Comparison of ENCODE assay signal across 6 mouse cellular contexts in the genomic region with DNA sequence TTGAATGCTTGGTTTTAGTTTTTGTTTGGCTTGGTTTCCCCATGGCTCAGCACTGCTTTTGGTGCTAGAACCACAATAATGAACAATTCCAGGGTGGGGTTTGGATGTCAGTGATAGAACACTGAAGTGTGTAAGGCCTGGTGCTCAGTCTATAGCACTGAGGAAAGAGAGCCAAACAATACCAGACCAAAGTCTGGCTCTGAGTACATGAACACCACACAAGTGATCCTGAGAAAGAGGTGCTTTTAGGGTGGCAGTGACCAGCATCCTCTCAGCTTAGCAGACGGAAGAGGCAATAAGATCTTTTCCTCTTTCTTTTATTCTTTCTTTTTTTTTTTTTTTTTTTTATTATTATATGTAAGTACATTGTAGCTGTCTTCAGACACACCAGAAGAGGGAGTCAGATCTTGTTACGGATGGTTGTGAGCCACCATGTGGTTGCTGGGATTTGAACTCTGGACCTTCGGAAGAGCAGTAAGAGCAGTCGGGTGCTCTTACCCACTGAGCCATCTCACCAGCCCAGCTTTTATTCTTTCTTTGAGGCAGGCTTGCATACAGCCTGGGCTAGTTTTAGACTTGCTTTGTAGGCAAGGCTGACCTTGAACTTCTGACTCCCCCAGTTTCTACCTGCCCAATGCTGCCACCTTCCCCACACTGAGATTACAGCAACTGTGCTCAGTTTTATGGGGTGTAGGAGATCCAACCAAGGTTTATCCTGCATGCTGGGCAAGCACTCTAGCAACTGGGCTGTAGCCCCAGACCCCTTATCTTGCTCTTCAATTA. TPM values are rescaled to one million over a fixed set of nuclear protein-coding genes. Genes with fewer than 3 reads are reported as not detected.
DNase-seq lines count a peak whose midpoint lies in the region; ATAC-seq and TF ChIP-seq lines count a peak whose summit lies in the region.
"Not testable (repeated sequence)": the region's sequence is repeated elsewhere in the genome, so short reads cannot be mapped to it uniquely, and the experiment has no call there.

No protein-coding gene starts in this region.

- H3K4me2 ChIP-seq in liver, embryonic 12.5 days; liver, embryonic 15.5 days: not testable (repeated sequence)

- peak; percentile 40 for DNase-seq in ES-E14 (ENCODE audit: low read depth, low spot score)
- peak; percentile 86 for DNase-seq in R1 (ENCODE audit: low read depth, low spot score)
- DNase-seq in ZHBTc4 (ENCODE audit: low read depth, low spot score): peak; percentile 73

- H3K27ac ChIP-seq in ES-Bruce4 (ENCODE audit: insufficient read depth, low read length): 0 out of 2 replicates have a peak overlapping the region, but pooled peaks have one; percentile 13
- H3K27ac ChIP-seq in ES-E14 (ENCODE audit: insufficient read depth, low read depth, low read length, poor library complexity, severe bottlenecking): not testable (repeated sequence)
- 0 out of 2 replicates have a peak overlapping the region, but pooled peaks have one; percentile 20 for H3K27ac ChIP-seq in liver, embryonic 12.5 days
- 0 out of 2 replicates have a peak overlapping the region, but pooled peaks have one; percentile 21 for H3K27ac ChIP-seq in liver, embryonic 15.5 days (replicated peaks)

- H3K9ac ChIP-seq in ES-Bruce4 (ENCODE audit: low read depth, poor library complexity, severe bottlenecking); ES-E14 (ENCODE audit: insufficient read depth, low read depth, low read length, poor library complexity, severe bottlenecking); liver, embryonic 12.5 days; liver, embryonic 15.5 days: not testable (repeated sequence)

- H3K4me3 ChIP-seq in ES-Bruce4 (ENCODE audit: low read depth, low read length); ES-E14 (ENCODE audit: insufficient read depth in 1 of 2, low read depth in 1 of 2, low read length in 2 of 2, poor library complexity in 1 of 2, severe bottlenecking in 1 of 2); liver, embryonic 12.5 days; liver, embryonic 15.5 days (replicated peaks): not testable (repeated sequence)

- not testable (repeated sequence) for H3K36me3 ChIP-seq in ES-Bruce4 (ENCODE audit: control insufficient read depth, insufficient read depth, low read length, poor library complexity, severe bottlenecking); ES-E14 (ENCODE audit: control insufficient read depth, insufficient read depth, low read length, poor library complexity, severe bottlenecking); liver, embryonic 12.5 days; liver, embryonic 15.5 days (replicated peaks)

- not testable (repeated sequence) for H3K4me1 ChIP-seq in ES-Bruce4 (ENCODE audit: control insufficient read depth, insufficient read depth, low read length); ES-E14 (ENCODE audit: control insufficient read depth in 2 of 2, insufficient read depth in 2 of 2, low read length in 2 of 2, poor library complexity in 1 of 2); liver, embryonic 12.5 days; liver, embryonic 15.5 days (replicated peaks)

- not testable (repeated sequence) for TF ChIP-seq EP300 in ES-Bruce4 (IDR thresholded peaks at IDR 0.05; ENCODE audit: insufficient read depth, low read depth, low read length)

- in situ Hi-C loops in ES-E14 (cut with MboI; ENCODE audit: low sequenced_read_pairs in 2 of 2, unreplicated experiment in 2 of 2): not testable (repeated sequence)

- peak; percentile 12 for TF ChIP-seq CTCF in ES-Bruce4 (IDR thresholded peaks at IDR 0.05; ENCODE audit: low read depth, low read length)

- H3K27me3 ChIP-seq in ES-Bruce4 (ENCODE audit: control insufficient read depth, insufficient read depth, low read length, poor library complexity, severe bottlenecking); liver, embryonic 12.5 days (replicated peaks); liver, embryonic 15.5 days: not testable (repeated sequence)

- not testable (repeated sequence) for ATAC-seq in liver, embryonic 12.5 days; liver, embryonic 15.5 days (ENCODE audit: insufficient read depth)

- not testable (repeated sequence) for H3K9me3 ChIP-seq in ES-Bruce4 (replicated peaks; ENCODE audit: control insufficient read depth, insufficient read depth, low read length, poor library complexity, severe bottlenecking); ES-E14 (ENCODE audit: control insufficient read depth, insufficient read depth, low read depth, low read length); liver, embryonic 12.5 days (replicated peaks); liver, embryonic 15.5 days (replicated peaks)

- 83% methylated on average over 4 of the region's 4 CpGs for WGBS in liver, embryonic 12.5 days (ENCODE audit: insufficient replicate concordance)
- 81% methylated on average over 4 of the region's 4 CpGs for WGBS in liver, embryonic 15.5 days (ENCODE audit: insufficient replicate concordance)

- TF ChIP-seq POLR2A in ES-Bruce4 (IDR thresholded peaks at IDR 0.05; ENCODE audit: insufficient read depth, low read length): not testable (repeated sequence)

RNA-seq across cellular contexts. Expression of a gene that starts 18.7 kb away (rescaled TPM):
- 73.8 and 77.1 TPM in 2 replicates for polyA plus RNA-seq in ES-Bruce4 (2011; ENCODE audit: insufficient read depth, insufficient read length, low read depth, missing spikeins)
- 26.5 and 35.7 TPM in 2 replicates for total RNA-seq in ES-E14 (2012; rRNA removed)
- polyA plus RNA-seq in liver, embryonic 12.5 days (2016; fragmentation: Nextera tagmentation; extraction: Ambion mirVana): 8.8 and 10.4 TPM in 2 replicates
- polyA plus RNA-seq in liver, embryonic 15.5 days (2015; fragmentation: Nextera tagmentation; extraction: Ambion mirVana): 6.6 TPM in 2 replicates
